Mouse (Mus musculus): ENCODE results near the gene Ephb3. TPM values are rescaled to one million over a fixed set of nuclear protein-coding genes. Genes with fewer than 3 reads are reported as not detected.
A peak's percentile ranks its signal among the peaks of the same experiment; 100 is the strongest.

The Ephb3 gene
- polyA plus RNA-seq, 1 experiment = 1.2 TPM

GRCm38 (mm10) chr16:21246391-21247036 is 42.0 kb downstream of the Ephb3 start:
- TF ChIP-seq POLR2A (IDR thresholded peaks at IDR 0.05; ENCODE audit: control insufficient read depth, low read depth, low read length) = no peak
- no peak for TF ChIP-seq CTCF (IDR thresholded peaks at IDR 0.05; ENCODE audit: control insufficient read depth, insufficient read depth, insufficient replicate concordance, low read depth, low read length)

GRCm38 (mm10) chr16:21247037-21247432 is 42.5 kb downstream of the Ephb3 start:
- Histone ChIP-seq H3K27ac (ENCODE audit: control insufficient read depth, insufficient read depth, low read depth, low read length) (peak overlapping the region; percentile 5; the same call in 1 of the 2 replicates), H3K4me1 (ENCODE audit: control insufficient read depth, insufficient read depth, low read length) (peaks cover 15% of the 10 kb centered on the region), H3K36me3 (ENCODE audit: control insufficient read depth, insufficient read depth, low read length) (no peaks in the 10 kb centered on the region), H3K27me3 (ENCODE audit: control insufficient read depth, insufficient read depth, low read length) (peaks cover 2% of the 10 kb centered on the region), H3K4me3 (ENCODE audit: control insufficient read depth, low read depth, low read length) (no peak overlapping the region)
- no peak for TF ChIP-seq CTCF (IDR thresholded peaks at IDR 0.05; ENCODE audit: control insufficient read depth, insufficient read depth, insufficient replicate concordance, low read depth, low read length)
- TF ChIP-seq POLR2A (IDR thresholded peaks at IDR 0.05; ENCODE audit: control insufficient read depth, low read depth, low read length) = no peak

More at GRCm38 (mm10) chr16:21246391-21247036, 42.0 kb downstream of the Ephb3 start:
- H3K4me1 ChIP-seq (ENCODE audit: control insufficient read depth, insufficient read depth, low read length) = peaks cover 15% of the 10 kb centered on the region
- no peak overlapping the region; the same call in 1 of the 2 replicates for H3K4me3 ChIP-seq (ENCODE audit: control insufficient read depth, low read depth, low read length)
- H3K36me3 ChIP-seq (ENCODE audit: control insufficient read depth, insufficient read depth, low read length) = no peaks in the 10 kb centered on the region
- H3K27me3 ChIP-seq (ENCODE audit: control insufficient read depth, insufficient read depth, low read length) = peaks cover 2% of the 10 kb centered on the region
- H3K27ac ChIP-seq (ENCODE audit: control insufficient read depth, insufficient read depth, low read depth, low read length) = no peak overlapping the region

GRCm38 (mm10) chr16:21247871-21248712 is 43.5 kb downstream of the Ephb3 start:
- Histone ChIP-seq H3K27ac (ENCODE audit: control insufficient read depth, insufficient read depth, low read depth, low read length) (no peak overlapping the region), H3K4me1 (ENCODE audit: control insufficient read depth, insufficient read depth, low read length) (peaks cover 15% of the 10 kb centered on the region), H3K4me3 (ENCODE audit: control insufficient read depth, low read depth, low read length) (no peak overlapping the region; the same call in 1 of the 2 replicates), H3K36me3 (ENCODE audit: control insufficient read depth, insufficient read depth, low read length) (no peaks in the 10 kb centered on the region), H3K27me3 (ENCODE audit: control insufficient read depth, insufficient read depth, low read length) (peaks cover 2% of the 10 kb centered on the region)
- no peak for TF ChIP-seq POLR2A (IDR thresholded peaks at IDR 0.05; ENCODE audit: control insufficient read depth, low read depth, low read length)
- TF ChIP-seq CTCF (IDR thresholded peaks at IDR 0.05; ENCODE audit: control insufficient read depth, insufficient read depth, insufficient replicate concordance, low read depth, low read length) = no peak

GRCm38 (mm10) chr16:21248713-21249531 is 44.4 kb downstream of the Ephb3 start:
- H3K36me3 ChIP-seq (ENCODE audit: control insufficient read depth, insufficient read depth, low read length) = no peaks in the 10 kb centered on the region
- TF ChIP-seq POLR2A (IDR thresholded peaks at IDR 0.05; ENCODE audit: control insufficient read depth, low read depth, low read length) = no peak
- TF ChIP-seq CTCF (IDR thresholded peaks at IDR 0.05; ENCODE audit: control insufficient read depth, insufficient read depth, insufficient replicate concordance, low read depth, low read length) = no peak
- peak overlapping the region; percentile 2 for H3K4me3 ChIP-seq (ENCODE audit: control insufficient read depth, low read depth, low read length)
- peaks cover 2% of the 10 kb centered on the region for H3K27me3 ChIP-seq (ENCODE audit: control insufficient read depth, insufficient read depth, low read length)
- H3K4me1 ChIP-seq (ENCODE audit: control insufficient read depth, insufficient read depth, low read length) = peaks cover 15% of the 10 kb centered on the region
- no peak overlapping the region for H3K27ac ChIP-seq (ENCODE audit: control insufficient read depth, insufficient read depth, low read depth, low read length)

GRCm38 (mm10) chr16:21252401-21252955 is 47.9 kb downstream of the Ephb3 start:
- H3K27ac ChIP-seq (ENCODE audit: control insufficient read depth, insufficient read depth, low read depth, low read length) = no peak overlapping the region

GRCm38 (mm10) chr16:21255574-21256304 is 51.2 kb downstream of the Ephb3 start:
- no peak for TF ChIP-seq CTCF (IDR thresholded peaks at IDR 0.05; ENCODE audit: control insufficient read depth, insufficient read depth, insufficient replicate concordance, low read depth, low read length)
- TF ChIP-seq POLR2A (IDR thresholded peaks at IDR 0.05; ENCODE audit: control insufficient read depth, low read depth, low read length) = no peak
- no peak overlapping the region for H3K4me3 ChIP-seq (ENCODE audit: control insufficient read depth, low read depth, low read length)
- no peaks in the 10 kb centered on the region for H3K36me3 ChIP-seq (ENCODE audit: control insufficient read depth, insufficient read depth, low read length)
- no peaks in the 10 kb centered on the region for H3K27me3 ChIP-seq (ENCODE audit: control insufficient read depth, insufficient read depth, low read length)
- no peak overlapping the region for H3K27ac ChIP-seq (ENCODE audit: control insufficient read depth, insufficient read depth, low read depth, low read length)
- H3K4me1 ChIP-seq (ENCODE audit: control insufficient read depth, insufficient read depth, low read length) = no peaks in the 10 kb centered on the region

More at GRCm38 (mm10) chr16:21252401-21252955, 47.9 kb downstream of the Ephb3 start:
- peaks cover 10% of the 10 kb centered on the region for H3K4me1 ChIP-seq (ENCODE audit: control insufficient read depth, insufficient read depth, low read length)
- no peaks in the 10 kb centered on the region for H3K36me3 ChIP-seq (ENCODE audit: control insufficient read depth, insufficient read depth, low read length)
- H3K4me3 ChIP-seq (ENCODE audit: control insufficient read depth, low read depth, low read length) = no peak overlapping the region
- TF ChIP-seq CTCF (IDR thresholded peaks at IDR 0.05; ENCODE audit: control insufficient read depth, insufficient read depth, insufficient replicate concordance, low read depth, low read length) (no peak), POLR2A (IDR thresholded peaks at IDR 0.05; ENCODE audit: control insufficient read depth, low read depth, low read length) (no peak)
- peaks cover 2% of the 10 kb centered on the region for H3K27me3 ChIP-seq (ENCODE audit: control insufficient read depth, insufficient read depth, low read length)

Data from testis, adult 2 months (tissue).